Mouse (Mus musculus) cerebellum, adult 18-20 months (tissue): ENCODE results near the gene Oas1g.
"Not testable (repeated sequence)": the region's sequence is repeated elsewhere in the genome, so short reads cannot be mapped to it uniquely, and the experiment has no call there.

Experiments used
- DNase-seq, 2 experiments: peaks; one replicate each; pipeline ENCODE4 v3.0.0; 2021

Oas1g gene

DNA sequence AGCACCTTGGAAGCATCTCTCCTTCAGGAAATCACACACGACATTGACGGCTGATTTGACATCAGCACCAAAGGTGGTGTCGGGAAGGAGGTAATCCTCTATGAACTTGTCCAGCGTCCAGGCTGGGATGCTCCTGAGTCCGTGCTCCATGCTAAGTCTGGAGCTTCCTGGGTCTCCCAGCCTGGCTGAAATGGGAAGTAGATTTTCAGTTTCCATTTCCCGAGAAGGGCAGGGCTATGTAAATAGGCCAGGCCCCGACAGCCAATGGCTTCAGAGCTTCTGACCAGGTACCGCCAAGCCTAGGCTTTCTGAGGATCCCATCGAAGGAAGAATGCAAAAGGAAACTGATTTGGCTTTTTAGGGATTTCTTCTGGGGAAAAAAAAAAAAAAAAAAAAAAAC is at the start of gene Oas1g:
Gene Oas1g (minus strand): TSS at position 201 of the 400 bp plus-strand sequence.
- not testable (repeated sequence) for DNase-seq

DNA sequence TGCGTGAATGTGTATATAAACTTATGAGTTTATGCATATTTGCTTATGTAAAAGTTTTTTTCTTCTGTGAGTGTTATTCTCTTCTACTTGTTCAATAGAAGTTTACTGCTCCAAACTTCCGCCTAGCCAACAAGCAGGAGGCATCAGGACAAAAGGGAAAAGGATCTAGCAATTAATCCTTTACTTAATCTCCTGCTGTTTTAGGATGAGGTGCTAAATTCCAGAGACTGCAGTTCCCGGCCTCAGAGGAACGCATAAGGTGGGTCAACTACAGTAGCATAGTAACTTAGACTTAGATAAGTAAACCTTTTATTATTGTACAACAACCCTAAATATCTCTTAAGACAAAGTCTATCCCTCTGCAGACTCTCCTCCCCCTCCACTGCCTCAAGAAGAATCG is 46.6 kb upstream of the Oas1g start:
- DNase-seq: no peak

DNA sequence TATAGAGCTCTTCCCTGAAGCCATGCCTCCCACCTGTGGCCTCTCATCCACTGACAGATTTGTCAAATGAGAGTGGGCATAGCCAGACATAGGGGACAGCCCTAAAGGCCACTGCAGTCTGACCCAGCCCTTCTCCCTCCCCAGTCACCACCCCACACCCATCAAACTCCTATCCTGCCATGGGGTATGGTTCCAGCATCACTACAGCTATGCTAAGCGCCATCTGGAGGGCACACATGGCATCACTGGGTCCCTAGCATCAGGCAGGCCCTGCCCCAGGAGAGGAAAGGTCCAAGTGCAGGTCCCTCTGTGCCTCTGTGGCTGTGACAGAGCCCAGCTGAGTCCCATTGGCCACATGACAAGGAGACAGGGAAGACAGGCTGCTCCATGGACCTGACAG is 39.6 kb upstream of the Oas1g start:
- DNase-seq: peak in 1 of 2 experiments; percentile 28

DNA sequence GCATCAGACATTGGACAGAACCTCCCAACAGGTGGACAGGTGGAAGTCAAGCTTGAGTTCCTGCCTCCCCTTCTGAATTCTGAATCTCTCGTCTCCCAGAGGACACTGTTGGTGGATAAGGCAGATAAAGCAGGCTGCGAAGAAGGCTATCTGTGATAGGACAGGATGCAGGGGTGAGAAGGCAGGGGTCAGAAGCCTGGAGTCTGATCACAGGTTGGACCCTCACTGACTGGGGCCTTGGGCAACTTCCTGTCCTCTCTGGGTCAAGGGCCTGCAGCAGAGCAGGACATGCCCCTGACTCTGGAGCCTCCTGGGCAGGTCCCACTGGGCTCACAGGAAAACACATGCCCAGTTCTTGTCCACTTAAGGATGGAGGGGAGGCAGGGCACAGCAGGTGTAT is 38.9 kb upstream of the Oas1g start:
- DNase-seq: not testable (repeated sequence)

DNA sequence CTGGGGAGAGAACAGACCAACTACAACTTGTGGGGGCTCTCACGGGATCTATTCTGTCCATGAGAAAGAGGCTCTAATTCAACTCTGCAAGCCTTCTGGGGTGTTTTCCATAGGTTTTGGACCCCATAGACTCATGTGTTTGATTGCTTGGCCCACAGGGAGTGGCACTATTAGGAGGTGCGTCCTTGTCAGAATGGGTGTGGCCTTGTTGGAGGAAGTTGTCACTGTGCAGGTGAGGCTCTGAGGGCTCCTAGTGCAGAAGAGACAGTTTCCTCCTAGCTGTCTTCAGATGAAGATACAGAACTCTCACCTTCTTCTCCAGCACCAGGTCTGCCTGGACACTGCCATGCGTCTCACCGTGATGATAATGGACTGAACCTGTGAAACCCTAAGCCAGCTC is 37.1 kb upstream of the Oas1g start:
- not testable (repeated sequence) for DNase-seq

DNA sequence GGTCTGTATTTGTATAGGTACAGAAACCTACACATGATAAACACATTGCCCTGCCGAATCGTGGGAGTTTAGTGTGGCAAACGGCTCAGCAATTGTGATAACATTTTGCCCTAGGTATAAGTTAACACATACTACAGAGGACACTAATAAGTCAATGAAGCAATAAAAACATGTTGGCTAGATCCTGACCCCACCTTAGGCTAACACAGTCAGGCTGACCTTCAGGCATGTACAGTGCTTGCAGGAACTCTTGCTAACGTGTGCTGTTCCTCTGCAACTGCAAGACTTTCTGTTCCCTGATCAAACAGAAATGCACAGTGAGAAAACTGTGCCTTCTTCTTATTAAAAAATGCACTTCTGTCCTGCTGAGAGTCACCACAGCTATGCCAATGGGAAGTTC is 36.6 kb upstream of the Oas1g start:
- DNase-seq: no peak

DNA sequence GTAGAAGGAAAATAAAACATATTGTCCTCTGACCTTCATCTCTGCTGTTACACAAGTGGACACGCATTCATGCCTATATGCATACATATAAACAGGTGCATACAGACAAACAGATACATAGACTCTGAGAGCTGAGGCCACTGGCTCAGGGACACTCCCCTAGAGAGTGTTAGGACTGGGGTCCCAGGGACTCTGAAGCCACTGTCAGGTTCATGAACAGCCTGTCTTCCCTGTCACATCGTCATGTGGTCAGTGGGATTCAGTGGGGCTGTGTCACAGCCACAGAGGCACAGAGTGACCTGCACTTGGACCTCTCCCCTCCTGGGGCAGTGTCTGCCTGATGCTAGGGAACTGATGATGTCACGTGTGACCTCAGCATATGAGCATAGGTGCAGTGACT is 32.9 kb upstream of the Oas1g start:
- DNase-seq: no peak

DNA sequence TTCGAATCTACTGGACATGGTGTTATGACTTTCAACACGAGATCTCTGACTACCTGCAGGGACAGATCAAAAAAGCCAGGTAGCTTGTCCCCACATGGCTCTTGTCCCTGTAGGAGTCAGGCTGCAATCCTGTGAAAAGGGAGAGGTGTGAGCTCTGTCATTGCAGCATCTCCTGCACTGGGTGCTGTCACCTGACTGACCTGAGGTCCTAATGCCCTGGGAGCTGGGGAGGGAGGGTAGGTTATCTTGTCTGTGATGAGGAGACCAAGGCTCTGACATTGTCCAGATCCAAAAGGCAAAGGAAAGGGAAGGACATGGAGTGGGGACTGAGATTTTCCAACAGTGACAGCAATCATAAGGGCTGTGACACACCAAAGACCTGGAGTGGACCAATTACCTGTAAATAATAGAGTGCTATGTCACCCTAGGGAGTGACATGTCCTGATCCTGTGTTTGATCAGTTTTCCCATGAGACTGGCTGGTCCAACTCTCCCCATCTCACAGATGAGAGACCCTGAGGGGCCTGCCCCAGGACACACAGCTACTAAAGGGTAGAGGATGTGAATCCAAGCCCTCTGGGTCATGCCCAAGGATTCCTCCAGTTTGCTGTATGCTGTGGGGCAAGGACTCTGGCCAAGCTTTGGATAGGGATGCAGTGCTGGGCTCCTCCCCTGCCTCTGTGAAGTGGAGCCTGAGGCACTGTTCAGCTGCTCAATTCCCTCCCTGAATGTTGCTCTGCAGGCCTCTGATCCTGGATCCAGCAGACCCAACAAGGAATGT is 31.9 kb upstream of the Oas1g start:
- not testable (repeated sequence) for DNase-seq

DNA sequence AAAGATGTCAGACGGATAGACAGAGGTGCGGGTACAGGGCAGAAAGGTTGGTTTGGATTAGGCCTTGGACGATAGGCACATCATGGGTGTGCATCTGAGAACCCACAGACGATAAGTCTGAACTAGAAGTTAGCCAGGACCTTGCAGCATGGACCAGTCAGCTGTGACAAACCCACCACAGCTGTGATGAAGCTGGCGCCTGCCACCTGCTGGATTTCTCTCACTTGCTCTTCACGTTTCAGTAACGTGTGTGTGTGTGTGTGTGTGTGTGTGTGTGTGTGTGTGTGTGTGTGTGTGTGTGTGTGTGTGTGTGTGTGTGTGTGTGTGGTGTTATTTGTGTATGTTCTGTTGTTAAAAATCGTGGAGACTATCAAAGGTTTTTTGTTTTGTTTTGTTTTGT is 26.8 kb upstream of the Oas1g start, which contains the start of gene Oas1d:
Gene Oas1d (plus strand): TSS at position 333 of the 400 bp plus-strand sequence.
- not testable (repeated sequence) for DNase-seq

DNA sequence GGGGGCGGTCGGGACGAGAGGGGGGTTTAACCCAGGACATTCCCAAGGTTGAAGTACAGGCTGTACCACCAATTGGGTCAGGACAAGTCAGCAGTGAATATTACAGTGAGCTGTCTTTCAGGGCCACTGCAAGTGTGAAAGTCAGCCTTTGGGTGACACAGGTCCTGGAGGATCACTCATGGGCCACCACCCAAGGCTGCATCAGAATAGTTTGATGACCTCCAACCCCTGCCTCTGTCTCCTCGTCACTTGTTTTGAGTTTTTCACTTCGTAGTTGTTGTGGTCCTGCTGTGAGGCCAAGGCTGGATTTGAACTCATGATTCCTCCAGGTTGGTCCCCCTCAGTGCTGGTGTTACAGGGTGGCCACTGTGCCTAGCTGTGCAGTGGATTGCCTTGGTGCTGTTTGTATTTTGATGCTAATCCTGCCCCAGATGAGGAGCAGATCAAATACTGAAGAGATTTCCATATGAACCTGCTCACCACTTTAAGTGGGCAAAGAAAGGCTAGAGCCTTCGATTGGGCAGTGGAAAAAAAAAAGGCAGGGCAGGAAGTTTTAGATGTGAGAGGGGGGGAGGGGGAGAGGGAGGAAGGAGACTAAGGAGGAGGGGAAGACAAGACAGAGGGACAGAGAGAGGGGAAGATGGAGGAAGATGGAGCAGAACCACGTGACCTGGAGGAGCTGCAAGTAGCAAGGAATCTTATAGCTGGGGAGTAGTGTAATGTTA is 20.9 kb upstream of the Oas1g start:
- no peak for DNase-seq

DNA sequence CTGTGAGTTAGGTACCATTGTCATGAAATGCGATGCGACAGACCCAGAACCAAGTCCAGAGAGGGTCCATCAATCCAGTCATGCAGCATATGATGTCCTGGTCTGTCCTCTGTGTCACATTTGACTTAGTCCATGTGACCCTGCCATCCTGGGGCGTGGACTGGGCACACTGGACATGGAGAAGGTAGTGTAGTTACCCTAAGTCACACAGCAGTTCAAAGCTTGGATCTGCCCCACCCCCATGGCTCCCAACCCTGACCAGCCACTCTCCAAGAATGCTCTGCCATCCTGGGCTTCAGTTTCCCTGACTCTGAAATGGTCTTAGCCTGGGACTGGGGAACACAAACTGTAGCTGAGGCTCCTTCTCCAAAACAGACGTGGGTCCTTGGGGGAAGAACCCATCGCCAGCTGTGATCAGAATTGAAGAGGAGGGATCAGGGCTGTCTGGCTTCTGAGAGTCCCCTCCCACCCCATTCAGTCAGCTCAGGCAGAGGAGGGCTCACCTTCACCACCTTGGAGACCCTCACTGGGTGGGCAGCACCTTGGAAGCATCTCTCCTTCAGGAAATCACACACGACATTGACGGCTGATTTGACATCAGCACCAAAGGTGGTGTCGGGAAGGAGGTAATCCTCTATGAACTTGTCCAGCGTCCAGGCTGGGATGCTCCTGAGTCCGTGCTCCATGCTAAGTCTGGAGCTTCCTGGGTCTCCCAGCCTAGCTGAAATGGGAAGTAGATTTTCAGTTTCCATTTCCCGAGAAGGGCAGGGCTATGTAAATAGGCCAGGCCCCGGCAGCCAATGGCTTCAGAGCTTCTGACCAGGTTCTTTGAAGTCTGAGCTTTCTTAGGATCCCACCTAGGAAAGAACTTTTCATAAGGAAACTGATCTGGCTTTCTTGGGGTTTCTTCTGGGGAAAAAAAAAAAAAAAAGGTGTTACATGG is 19.6 kb upstream of the Oas1g start, which contains the start of gene Oas1a:
Gene Oas1a (minus strand): TSS at position 731 of the 943 bp plus-strand sequence.
- not testable (repeated sequence) for DNase-seq

DNA sequence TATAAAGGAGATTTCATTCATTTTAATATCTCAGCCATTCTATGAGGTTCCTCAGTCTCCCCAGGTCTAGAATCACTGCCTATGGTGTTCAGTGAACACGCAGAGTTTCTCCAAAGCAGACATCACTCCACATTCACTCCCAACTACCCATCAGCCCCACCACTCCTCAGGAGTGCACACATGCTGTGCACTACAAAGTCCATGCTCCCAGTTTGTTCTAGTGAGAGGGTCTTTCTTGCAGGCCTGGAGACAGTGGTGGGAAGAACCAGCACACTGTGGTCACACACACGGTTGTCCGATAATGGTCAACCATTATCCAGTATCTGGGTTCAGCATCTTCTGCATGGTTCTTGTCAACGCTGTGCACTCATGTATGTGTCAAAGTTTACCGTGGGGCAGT is 14.6 kb upstream of the Oas1g start:
- DNase-seq: no peak

DNA sequence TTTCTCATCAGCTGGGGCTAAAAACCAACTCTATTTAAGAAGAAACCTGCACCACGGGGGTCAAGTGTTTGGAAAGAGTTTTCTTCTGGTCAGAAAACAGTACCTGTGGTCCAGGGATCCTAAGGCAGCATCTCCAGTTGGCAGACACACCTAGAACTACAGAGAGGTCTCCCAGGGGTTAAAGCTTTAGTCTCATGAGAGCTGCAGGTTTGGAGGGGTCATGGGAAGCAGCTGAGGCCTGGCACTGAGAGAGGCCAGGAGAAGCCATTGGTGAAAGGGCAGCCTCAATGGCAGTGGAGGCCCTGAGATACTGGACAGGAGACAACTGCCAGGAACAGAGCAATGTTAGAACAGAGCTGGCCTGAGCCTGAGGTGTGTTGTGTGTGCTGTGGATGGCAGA is 13.3 kb upstream of the Oas1g start:
- DNase-seq: no peak

DNA sequence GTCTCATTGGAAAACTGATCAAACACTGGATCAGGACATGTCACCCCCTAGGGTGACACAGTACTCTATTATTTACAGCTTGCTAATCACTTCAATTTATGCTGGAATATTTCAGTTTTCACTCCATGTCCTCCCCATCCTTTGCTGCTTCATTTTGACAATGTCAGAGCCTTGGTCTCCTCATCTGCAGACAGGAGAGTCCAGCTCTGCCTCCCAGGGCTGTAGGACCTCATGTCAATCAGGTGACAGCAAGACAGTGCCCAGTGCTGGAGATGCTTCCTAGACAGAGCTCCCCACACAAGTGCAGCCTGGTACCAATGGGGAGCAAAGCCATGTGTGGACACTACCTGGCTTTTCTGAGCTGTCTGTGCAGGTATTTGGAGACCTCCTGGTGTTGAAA is 11.3 kb upstream of the Oas1g start:
- DNase-seq: no peak

DNA sequence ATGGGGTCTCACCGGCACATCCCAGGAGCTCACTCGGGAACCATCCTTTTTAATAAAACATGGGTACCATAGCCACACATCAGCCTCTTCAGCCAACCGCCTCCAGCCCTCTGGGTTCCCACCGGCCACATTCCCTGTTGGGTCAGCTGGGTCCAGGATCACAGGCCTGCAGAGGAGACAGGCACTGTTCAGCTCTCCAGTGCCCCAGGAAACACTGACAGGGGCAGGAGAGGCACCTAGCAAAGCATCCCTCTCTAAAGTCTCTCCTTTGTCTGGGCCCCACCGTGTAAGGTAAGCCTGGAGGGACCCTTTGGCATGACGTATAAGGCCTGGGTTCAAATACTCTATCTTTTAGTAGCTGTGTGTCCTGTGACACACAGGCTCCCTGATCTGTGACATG is 10.9 kb upstream of the Oas1g start:
- DNase-seq: no peak

DNA sequence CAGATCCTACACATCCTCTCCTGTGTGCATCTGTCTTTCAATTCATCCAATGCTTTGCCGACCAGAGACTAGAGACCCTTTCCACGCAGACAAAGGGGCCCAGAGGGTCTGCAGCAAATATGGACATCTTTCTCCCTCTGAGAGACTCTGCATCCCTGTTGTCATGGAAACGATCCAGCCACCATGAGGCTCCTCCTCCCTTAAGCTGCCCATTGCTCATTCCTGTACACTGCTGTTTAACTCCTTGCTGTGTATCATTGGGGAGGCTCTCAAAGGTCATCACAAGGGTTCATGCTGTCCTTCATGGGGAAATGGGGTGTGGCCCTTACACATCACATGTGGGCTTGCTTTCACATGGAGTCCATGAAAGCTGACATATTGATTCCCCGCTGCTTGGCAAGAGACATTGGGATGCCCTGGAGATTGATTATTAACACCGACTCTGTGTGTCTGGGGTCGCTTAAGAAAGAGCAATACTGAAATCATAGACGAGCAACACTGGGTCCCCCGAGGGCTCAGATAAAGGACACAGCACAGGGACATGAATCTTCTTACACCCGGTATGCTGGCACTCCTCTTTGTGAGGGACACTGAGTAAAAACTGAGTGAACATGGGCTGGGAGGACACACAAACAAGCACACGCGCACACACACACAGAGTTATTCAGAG is 8.0 kb upstream of the Oas1g start:
- DNase-seq: no peak

DNA sequence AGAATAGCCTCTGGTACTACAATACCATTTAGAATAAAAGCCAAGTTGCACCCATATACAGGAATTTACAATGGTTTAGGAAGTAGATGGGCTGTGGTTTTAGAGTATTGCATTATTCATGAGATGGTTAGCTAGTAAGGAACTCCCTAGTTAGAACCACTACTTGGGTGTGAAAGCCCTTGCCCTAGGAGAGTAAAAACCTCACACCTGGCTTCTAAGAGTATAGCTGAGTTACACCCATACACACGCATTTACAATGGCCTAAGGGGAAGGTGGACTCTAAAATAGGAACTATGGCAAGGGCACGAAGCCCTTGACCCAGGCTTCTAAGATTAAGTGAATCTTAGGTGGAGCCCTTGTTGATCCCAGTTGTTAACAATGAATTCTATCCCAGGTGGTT is 7.3 kb upstream of the Oas1g start:
- DNase-seq: not testable (repeated sequence)

DNA sequence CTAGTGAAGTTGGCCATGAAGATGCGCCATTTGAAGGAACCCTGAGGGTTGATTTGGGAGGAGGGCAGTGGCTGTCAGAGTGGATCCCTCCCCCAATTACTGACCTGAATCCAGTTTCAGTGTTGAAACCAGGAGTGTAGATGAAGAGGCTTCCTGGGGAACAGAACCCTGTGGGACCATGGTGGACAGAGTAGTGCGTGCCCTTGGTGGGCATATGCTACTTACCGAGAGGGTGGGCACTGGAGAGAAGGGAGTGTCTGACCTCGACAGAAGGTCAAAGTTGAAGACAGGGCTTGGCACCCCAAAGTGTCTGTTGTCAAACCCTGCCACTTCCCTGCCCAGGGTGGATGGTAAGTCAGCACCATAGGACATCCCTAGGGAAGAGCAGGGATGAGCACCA is 6.5 kb upstream of the Oas1g start:
- not testable (repeated sequence) for DNase-seq

DNA sequence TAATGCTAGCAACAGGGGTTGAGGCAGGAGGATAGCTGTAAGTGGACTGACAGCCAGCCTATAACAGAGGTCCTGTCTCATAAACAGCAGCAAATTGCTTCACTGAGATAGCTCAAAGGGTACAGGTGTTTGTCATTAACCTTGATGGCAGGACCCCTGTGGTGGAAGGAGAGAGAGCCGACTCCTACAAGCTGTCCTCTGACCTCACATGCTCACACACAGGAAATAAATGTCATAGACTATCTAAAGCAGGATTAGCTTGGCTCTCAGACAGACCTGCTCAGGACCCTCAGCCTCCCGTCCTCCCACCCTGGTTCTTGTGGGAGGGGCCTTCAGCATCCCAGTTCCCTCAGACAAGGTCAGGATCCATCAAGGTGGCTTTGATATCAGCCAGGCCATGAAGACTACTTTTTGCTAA is 4.8 kb upstream of the Oas1g start:
- DNase-seq: no peak

DNA sequence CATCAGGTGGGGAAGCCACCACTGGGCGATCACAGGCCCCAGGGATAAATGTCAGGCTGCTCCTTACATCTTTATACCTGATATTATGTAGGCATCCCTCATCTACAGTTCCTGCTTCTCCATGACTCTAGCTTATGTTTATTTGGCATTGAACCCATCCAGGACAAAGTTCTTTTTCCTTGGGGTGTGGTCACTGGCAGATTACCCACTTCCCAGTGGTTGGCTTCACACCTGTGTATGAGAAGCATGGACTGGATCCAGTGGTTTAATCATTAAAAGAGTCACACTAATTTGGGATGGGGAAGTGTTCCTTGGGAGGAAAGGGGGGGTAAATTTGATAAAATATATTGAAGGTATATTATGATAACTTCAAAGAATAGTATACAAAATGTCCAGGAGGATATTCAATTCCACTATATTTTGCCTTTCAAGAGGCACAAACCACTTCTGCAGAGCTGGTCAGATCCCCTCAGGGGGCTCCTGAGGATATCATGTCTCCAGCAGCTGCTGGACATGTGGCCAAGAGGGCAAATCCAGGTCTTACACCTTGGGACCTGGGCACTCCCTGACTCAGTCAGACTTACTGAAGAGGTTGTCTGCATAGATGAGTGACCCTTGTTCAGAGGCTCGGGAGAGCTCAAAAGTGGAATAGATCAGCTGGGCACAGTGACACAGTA is 4.3 kb upstream of the Oas1g start:
- not testable (repeated sequence) for DNase-seq

DNA sequence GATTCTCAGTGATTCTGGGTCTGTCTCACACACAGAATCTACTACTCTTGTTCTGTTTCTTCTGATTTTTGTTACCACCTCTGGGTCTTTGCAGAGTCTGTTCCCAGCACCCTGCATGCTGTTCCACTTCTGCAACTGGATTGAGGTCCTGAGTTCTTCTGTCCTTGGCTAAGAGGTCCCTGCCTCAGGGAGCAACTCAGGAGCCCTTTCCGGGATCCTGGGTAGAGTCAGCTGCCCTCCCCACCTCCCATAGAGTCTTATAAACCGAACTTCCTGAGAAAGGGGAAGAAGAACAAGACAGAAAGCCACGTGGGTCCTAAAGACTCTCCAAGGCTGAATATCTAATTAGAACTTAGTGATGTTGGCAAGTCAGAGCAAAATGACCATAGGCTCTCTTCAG is 3.6 kb upstream of the Oas1g start:
- DNase-seq: no peak

DNA sequence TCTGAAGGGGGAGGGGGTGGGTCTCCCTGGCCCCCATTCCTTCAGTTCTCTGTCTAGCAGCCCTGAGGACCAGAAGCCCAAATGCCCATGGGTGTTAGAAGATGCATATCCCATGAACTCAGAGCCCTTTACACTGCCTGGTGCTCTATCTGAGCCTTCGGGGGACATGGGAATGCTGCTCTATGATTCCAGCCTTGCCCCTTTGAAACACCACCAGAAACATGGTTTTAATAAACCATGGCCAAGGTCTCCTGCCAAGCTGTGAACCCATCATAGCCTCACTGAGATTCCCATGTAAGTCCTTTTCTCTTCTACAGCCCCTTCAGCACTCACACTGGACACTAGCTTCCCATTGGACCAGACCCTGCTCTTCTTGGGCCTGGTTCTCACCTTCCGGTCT is 2.6 kb upstream of the Oas1g start:
- no peak for DNase-seq
